Mouse (Mus musculus): ENCODE measurements around the gene Slc34a3. TPM values are rescaled to one million over a fixed set of nuclear protein-coding genes. Genes with fewer than 3 reads are reported as not detected.

The Slc34a3 gene
- polyA plus RNA-seq, 1 experiment from 2014 or later: not detected

DNA sequence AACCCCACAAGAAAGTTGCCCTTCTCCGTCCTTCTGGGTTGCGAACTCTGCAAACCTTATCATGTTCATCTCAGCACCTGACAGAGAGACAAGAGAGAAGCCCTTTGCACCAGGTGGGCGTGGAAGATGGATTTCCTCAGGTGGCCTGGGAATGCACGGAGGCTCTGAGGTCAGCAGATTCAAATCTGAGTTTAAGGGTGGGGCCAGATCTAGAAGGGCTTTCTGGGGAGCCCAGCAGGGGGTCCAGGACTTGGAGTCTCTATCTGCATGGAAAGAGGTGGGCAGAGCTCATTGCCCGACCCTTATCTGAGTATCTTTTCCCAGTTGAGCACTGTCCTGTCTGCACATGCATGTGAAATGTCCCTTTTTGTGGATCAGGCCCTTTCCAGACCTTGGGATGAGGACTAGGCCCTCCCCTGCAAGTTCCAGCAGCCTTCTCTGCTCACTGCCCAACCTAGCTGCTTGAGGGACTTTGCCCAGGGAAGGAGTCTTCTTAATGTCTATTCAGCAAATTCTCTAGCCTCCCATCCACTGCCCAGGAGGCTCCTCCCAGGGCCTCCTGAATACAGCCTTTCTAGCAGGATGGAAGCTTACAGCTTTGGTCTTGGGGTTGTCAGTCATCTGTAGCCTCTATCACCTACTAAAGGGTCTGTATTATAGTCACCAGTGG lies 522 bp upstream of the Slc34a3 start:
- no peaks in the 10 kb centered on the region for H3K4me1 ChIP-seq
- peaks cover 84% of the 10 kb centered on the region for H3K27me3 ChIP-seq (replicated peaks)
- no peak overlapping the region for H3K27ac ChIP-seq (replicated peaks)
- WGBS: 58% methylated on average over 5 of the region's 5 CpGs
- no peak overlapping the region for H3K4me2 ChIP-seq
- ATAC-seq (ENCODE audit: extremely low read depth, insufficient number of reproducible peaks, low FRiP score, low TSS enrichment): no peak
- H3K9me3 ChIP-seq: no peaks in the 10 kb centered on the region
- H3K4me3 ChIP-seq: no peak overlapping the region
- H3K36me3 ChIP-seq: no peaks in the 10 kb centered on the region
- H3K9ac ChIP-seq: no peak overlapping the region

DNA sequence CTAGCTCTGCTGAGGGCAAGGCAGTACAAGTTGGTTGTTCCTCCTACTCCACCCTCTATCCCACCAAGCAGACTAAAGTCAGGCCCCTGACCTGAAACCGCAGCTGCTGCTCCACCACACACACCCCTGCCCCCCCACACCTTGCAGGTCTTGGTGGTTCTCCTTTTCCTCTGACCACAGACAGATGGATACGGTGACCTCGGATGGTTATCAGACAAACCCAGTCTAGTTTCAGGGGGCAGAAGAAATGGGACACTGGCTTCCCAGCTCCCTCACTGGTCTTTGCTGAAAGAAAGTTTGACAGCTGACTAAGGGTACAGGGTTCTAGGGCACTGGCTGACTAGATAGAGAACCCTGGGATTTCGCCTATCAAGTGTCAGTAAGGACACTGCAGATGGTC lies 743 bp downstream of the Slc34a3 start:
- no peak overlapping the region for H3K9ac ChIP-seq
- no peaks in the 10 kb centered on the region for H3K9me3 ChIP-seq
- WGBS: 63% methylated on average over 4 of the region's 4 CpGs
- no peak overlapping the region for H3K4me3 ChIP-seq
- H3K27me3 ChIP-seq (replicated peaks): peaks cover 81% of the 10 kb centered on the region
- no peak overlapping the region for H3K27ac ChIP-seq (replicated peaks)
- H3K4me1 ChIP-seq: peaks cover 6% of the 10 kb centered on the region; the same call in 1 of the 2 replicates
- ATAC-seq (ENCODE audit: extremely low read depth, insufficient number of reproducible peaks, low FRiP score, low TSS enrichment): no peak
- H3K36me3 ChIP-seq: no peaks in the 10 kb centered on the region
- H3K4me2 ChIP-seq: no peak overlapping the region

DNA sequence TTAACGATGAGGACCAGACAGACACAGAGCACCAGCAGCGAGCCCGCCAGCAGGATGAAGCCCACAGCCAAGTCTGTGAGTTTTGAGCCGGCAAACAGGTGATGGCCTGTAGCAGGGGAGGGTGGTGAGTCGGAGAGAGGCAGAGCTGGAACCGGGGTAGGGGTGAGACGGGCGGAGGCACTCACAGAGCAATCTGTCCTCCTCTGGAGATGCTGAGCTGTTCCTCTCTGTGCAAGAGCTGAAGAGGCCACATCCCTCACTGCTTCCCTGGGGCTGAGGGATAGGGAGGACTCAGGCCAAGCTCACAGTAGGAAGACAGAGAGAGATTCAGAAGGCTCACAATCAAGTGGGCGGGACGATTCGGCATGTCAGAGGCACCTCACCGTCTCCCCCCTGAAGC lies 3.1 kb downstream of the Slc34a3 start:
- Histone ChIP-seq H3K27me3 (replicated peaks) (peaks cover 70% of the 10 kb centered on the region), H3K9ac (no peak overlapping the region)
- 46% methylated on average over 12 of the region's 12 CpGs for WGBS

DNA sequence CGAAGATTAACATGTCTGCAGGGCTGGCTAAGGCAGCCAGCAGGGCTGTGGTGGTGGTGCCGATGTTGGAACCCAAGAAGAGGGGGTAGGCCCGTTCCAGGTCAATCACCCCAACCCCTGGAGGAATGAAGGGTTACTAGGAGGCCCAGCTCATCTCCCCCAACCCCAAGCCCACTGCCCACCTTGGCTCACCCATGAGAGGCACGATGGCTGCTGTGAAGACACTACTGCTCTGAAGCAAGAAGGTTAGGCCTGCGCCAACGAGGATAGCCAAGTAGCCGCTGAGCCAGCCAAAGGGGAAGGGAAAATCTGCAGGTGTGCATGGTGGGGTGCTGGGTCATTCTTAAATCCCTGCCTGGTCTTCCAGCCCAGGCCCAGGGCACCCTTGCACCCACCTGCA lies 3.6 kb downstream of the Slc34a3 start:
- 82% methylated on average over 7 of the region's 7 CpGs for WGBS
- ATAC-seq (ENCODE audit: extremely low read depth, insufficient number of reproducible peaks, low FRiP score, low TSS enrichment): no peak

More for the DNA sequence above, 3.1 kb downstream of the Slc34a3 start:
- ATAC-seq (ENCODE audit: extremely low read depth, insufficient number of reproducible peaks, low FRiP score, low TSS enrichment): no peak
- Histone ChIP-seq H3K4me3 (no peak overlapping the region), H3K9me3 (no peaks in the 10 kb centered on the region), H3K36me3 (no peaks in the 10 kb centered on the region), H3K4me2 (no peak overlapping the region), H3K4me1 (peaks cover 10% of the 10 kb centered on the region; the same call in 1 of the 2 replicates), H3K27ac (replicated peaks) (no peak overlapping the region)

DNA sequence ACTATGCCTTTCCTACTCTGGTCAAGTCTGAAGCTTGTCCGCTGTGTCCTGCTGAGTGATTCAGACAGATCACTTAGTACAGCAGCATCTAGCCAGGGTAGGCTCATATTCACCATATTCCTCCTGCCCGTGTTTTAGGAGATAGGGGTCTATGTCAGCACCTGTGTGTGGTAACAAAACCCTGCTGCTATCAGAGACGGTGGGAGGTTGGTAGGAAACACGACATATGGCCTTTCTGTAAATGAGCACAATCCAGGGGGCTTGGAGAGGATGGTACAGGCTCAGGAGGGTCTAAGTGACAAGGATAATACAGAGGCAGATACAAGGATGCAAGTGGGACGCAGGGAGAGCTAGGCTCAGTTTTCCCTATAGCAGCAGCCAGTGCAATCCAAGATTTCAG lies 4.6 kb downstream of the Slc34a3 start:
- H3K9ac ChIP-seq: no peak overlapping the region
- H3K27ac ChIP-seq (replicated peaks): no peak overlapping the region
- peaks cover 56% of the 10 kb centered on the region for H3K27me3 ChIP-seq (replicated peaks)
- no peak overlapping the region for H3K4me2 ChIP-seq
- ATAC-seq (ENCODE audit: extremely low read depth, insufficient number of reproducible peaks, low FRiP score, low TSS enrichment): no peak
- H3K9me3 ChIP-seq: no peaks in the 10 kb centered on the region
- WGBS: 67% methylated on average over 5 of the region's 5 CpGs
- peaks cover 17% of the 10 kb centered on the region for H3K4me1 ChIP-seq
- H3K36me3 ChIP-seq: no peaks in the 10 kb centered on the region
- no peak overlapping the region for H3K4me3 ChIP-seq

More for the DNA sequence above, 3.6 kb downstream of the Slc34a3 start:
- no peak overlapping the region for H3K4me2 ChIP-seq
- peaks cover 66% of the 10 kb centered on the region for H3K27me3 ChIP-seq (replicated peaks)
- H3K36me3 ChIP-seq: no peaks in the 10 kb centered on the region
- no peak overlapping the region for H3K9ac ChIP-seq
- peaks cover 14% of the 10 kb centered on the region for H3K4me1 ChIP-seq
- H3K4me3 ChIP-seq: no peak overlapping the region
- H3K27ac ChIP-seq (replicated peaks): no peak overlapping the region
- no peaks in the 10 kb centered on the region for H3K9me3 ChIP-seq

DNA sequence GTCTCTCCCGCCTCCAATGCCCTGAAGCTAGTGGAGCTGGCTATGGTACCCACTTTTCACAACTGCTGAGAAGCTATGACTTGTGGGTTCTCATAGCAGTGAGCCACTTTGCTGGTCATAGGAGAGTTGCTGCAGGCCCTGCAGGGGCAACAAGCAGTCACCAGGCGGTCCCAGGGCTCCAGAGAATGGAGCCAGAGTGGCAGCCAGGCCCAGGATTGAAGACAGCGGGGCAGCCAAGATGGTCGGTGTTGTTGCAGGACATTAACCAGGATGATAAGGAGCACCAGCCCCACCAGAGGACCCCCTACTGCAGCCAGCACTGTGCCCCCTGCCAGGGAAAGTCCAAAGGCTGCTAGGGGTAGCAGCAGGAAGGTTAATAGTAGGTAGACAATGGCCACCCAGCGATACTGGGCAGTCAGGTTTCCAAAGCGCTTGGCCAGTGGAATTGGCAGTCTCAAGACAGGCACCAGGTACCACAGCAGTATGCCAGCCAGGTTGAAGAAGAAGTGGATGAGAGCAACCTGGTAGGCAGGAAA lies 5.1 kb downstream of the Slc34a3 start:
- Histone ChIP-seq H3K4me3 (peak overlapping the region; percentile 40; the same call in 1 of the 2 replicates), H3K36me3 (no peaks in the 10 kb centered on the region), H3K9ac (peak overlapping the region; percentile 24), H3K4me2 (peak overlapping the region; percentile 65), H3K27ac (replicated peaks) (no peak overlapping the region), H3K27me3 (replicated peaks) (peaks cover 51% of the 10 kb centered on the region), H3K9me3 (no peaks in the 10 kb centered on the region), H3K4me1 (peaks cover 17% of the 10 kb centered on the region)
- 66% methylated on average over 6 of the region's 6 CpGs for WGBS
- ATAC-seq (ENCODE audit: extremely low read depth, insufficient number of reproducible peaks, low FRiP score, low TSS enrichment): no peak

DNA sequence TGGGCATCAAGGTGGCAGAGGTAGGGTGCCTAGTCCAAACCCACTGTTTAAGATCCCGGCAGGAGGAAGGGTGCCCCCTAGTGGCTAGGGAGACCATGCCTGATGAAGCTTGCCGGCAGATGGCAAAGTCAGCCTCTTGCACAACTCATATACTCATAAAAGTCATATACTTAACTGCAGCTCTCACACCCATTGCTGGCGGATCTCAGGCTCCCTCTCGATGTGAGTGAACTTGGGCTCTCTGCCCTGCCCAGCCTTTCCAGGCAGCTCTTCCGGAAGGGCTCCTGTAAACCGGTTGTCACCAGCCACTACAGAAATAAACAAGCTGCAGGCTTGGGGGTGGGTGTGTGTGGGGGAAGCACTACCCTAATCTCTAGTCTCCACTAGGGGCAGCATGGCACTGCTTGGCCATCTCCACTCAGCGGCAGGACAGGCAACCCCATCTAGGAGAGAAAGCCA lies 5.7 kb downstream of the Slc34a3 start:
- peaks cover 45% of the 10 kb centered on the region for H3K27me3 ChIP-seq (replicated peaks)
- H3K27ac ChIP-seq (replicated peaks): peak overlapping the region; percentile 69
- peaks cover 1% of the 10 kb centered on the region; the same call in 1 of the 2 replicates for H3K36me3 ChIP-seq
- WGBS: under 1% methylated on average over 7 of the region's 7 CpGs
- H3K9me3 ChIP-seq: no peaks in the 10 kb centered on the region
- peak overlapping the region; percentile 40 for H3K4me3 ChIP-seq
- ATAC-seq (ENCODE audit: extremely low read depth, insufficient number of reproducible peaks, low FRiP score, low TSS enrichment): no peak
- H3K9ac ChIP-seq: peak overlapping the region; percentile 48; the same call in 1 of the 2 replicates
- peak overlapping the region; percentile 65 for H3K4me2 ChIP-seq
- H3K4me1 ChIP-seq: peaks cover 20% of the 10 kb centered on the region

DNA sequence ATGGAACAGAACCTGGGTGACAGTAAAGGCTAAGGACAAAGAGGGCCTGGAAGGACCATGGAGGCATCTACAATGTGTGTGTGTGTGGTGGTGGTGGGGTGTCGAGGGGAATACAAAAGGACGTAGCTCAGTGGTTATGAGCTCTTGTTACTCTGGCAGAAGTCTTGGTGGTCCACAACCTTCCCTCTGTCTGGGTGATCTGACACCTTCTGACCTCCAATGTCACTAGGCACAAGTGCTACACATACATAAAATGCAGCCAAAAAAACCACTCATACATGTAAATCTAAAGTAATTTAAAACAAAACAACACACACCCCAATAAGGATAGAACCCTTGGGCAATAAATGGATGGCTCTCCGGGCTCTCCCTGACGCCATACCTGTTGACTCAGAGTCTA lies 6.8 kb downstream of the Slc34a3 start:
- WGBS: 84% methylated on average over 4 of the region's 4 CpGs
- H3K4me2 ChIP-seq: no peak overlapping the region
- H3K9me3 ChIP-seq: no peaks in the 10 kb centered on the region
- H3K36me3 ChIP-seq: peaks cover 9% of the 10 kb centered on the region; the same call in 1 of the 2 replicates
- peaks cover 34% of the 10 kb centered on the region for H3K27me3 ChIP-seq (replicated peaks)
- no peak for ATAC-seq (ENCODE audit: extremely low read depth, insufficient number of reproducible peaks, low FRiP score, low TSS enrichment)
- H3K9ac ChIP-seq: no peak overlapping the region
- H3K27ac ChIP-seq (replicated peaks): no peak overlapping the region
- H3K4me3 ChIP-seq: no peak overlapping the region
- H3K4me1 ChIP-seq: peaks cover 25% of the 10 kb centered on the region

DNA sequence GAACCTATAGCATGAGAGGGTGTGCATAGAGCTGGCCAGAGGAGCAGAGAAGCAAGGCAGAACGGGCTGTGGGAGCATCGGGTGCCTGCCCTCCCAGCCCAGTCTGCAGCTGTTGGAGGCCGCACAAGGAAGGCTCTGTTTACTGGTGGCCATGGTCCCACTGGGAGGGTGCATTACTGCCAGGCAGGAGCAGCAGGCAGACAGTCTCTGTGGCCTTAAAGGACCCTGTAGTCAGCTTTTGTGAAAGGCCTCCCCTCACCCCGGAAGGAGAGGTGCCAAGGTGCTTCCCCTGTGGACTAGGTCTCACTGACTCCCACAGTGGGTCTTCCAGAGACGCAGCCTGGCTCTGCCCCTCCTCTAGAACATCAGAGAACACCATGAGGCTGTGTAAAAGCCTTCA lies 7.3 kb downstream of the Slc34a3 start:
- Histone ChIP-seq H3K27me3 (replicated peaks) (peaks cover 29% of the 10 kb centered on the region), H3K4me3 (no peak overlapping the region), H3K4me1 (peaks cover 25% of the 10 kb centered on the region), H3K9ac (no peak overlapping the region), H3K36me3 (peaks cover 14% of the 10 kb centered on the region), H3K27ac (replicated peaks) (no peak overlapping the region), H3K4me2 (no peak overlapping the region), H3K9me3 (no peaks in the 10 kb centered on the region)
- ATAC-seq (ENCODE audit: extremely low read depth, insufficient number of reproducible peaks, low FRiP score, low TSS enrichment): no peak
- 77% methylated on average over 5 of the region's 5 CpGs for WGBS

DNA sequence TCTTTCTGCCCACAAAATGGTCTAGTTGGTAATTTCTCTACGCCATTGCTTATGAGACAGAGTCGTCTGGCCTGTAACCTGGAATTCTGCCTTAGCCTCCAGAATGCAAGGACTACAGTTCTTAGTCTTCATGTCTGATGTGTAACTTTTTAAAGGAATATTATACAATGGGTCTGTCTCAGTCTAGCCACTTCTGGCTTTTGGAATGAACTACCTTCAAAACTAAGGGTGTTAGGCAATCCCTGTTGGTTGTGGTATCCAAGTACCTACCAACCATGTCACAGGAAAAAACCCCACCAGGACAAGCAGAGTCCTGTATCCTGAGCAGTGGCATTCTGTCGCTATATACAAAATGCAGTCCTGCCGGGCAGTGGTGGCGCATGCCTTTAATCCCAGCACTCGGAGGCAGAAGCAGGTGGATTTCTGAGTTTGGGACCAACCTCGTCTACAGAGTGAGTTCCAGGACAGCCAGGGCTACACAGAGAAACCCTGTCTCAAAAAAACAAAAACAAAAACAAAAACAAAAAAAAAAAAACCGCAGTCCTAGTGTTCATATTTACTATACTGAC lies 8.3 kb downstream of the Slc34a3 start:
- Histone ChIP-seq H3K4me2 (peak overlapping the region; percentile 69), H3K9me3 (no peaks in the 10 kb centered on the region), H3K9ac (peak overlapping the region; percentile 82), H3K27me3 (replicated peaks) (peaks cover 19% of the 10 kb centered on the region), H3K27ac (replicated peaks) (peak overlapping the region; percentile 98), H3K4me1 (peaks cover 25% of the 10 kb centered on the region), H3K36me3 (peaks cover 24% of the 10 kb centered on the region), H3K4me3 (peak overlapping the region; percentile 79)
- no peak for ATAC-seq (ENCODE audit: extremely low read depth, insufficient number of reproducible peaks, low FRiP score, low TSS enrichment)
- WGBS: 71% methylated on average over 8 of the region's 8 CpGs

DNA sequence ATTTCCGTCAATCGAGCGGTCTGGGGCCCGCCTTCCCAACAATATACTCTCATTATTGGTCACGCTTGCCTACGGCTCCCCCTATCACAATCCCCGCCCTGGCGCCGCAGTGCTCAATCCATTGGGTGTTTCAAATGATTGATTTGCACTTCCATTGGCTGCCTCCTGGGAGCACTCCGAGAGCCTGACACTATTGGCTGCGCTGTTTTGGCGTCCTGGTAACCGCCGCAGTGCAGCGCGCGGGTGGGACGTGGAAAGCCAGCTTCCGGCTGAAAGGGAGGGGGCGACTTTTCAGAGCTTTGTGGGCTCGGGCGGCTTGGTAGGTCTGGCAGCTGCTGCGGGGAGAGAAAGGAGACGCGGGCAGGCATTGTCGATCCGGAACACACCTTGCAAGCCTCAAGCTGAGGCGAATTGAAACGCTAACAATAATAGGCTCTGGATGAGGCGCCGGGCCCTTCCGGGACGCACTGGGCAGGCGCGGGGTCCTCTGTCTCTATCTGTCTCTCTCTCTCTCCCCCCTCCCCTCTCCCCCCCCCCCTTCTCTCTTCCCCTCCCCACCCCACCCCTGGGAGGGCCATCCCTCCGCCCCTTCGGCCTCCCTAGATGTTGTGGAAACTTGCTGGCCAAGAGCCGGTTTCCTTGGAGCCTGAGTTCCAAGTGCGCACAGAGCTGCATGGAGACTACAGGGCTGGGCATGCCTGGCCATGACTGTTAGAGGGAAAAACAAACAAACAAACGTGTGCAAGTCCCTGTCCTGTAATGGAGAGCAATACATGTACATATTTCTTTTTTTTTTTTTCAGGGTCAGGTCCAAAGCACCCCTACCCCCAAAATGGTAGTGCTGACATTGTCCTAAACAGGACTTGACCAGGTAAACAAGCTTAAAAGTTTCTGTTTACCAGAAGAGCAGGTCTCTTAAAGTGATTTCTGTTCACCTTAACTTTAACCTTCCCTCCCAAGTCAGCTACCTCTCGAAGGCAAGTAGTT lies 9.1 kb downstream of the Slc34a3 start:
- H3K4me2 ChIP-seq: peak overlapping the region; percentile 69
- peak overlapping the region; percentile 82 for H3K9ac ChIP-seq
- no peaks in the 10 kb centered on the region for H3K9me3 ChIP-seq
- H3K4me3 ChIP-seq: peak overlapping the region; percentile 79
- H3K4me1 ChIP-seq: peaks cover 25% of the 10 kb centered on the region
- H3K27me3 ChIP-seq (replicated peaks): peaks cover 11% of the 10 kb centered on the region
- WGBS: 2% methylated on average over 41 of the region's 41 CpGs
- ATAC-seq (ENCODE audit: extremely low read depth, insufficient number of reproducible peaks, low FRiP score, low TSS enrichment): peak; percentile 93
- peak overlapping the region; percentile 98 for H3K27ac ChIP-seq (replicated peaks)
- peaks cover 24% of the 10 kb centered on the region for H3K36me3 ChIP-seq

Data from heart, embryonic 13.5 days (tissue).